Mouse (Mus musculus) cerebellum, adult 2 months (tissue): ENCODE data around the gene Gm21897.

ENCODE experiments used
- CTCF ChIP-seq: fragments of 200-500 bp; IDR thresholded peaks from 2 replicates; pipeline ENCODE4 v1.5.1; 2011; ENCODE audit warnings: low read depth, mild to moderate bottlenecking, control low read depth, low read length, moderate library complexity, borderline replicate concordance; ENCODE audit not compliant: insufficient read depth
- POLR2A ChIP-seq: fragments of 200-500 bp; IDR thresholded peaks from 2 replicates; pipeline ENCODE4 v1.6.1; 2011; ENCODE audit warnings: low read length, control low read depth, borderline replicate concordance; ENCODE audit not compliant: insufficient read depth

- TF ChIP-seq POLR2A (no peak), CTCF (no peak)
Measured at GRCm38 (mm10) chr16:15359110-15359782, 42.0 kb downstream of the Gm21897 start.
